Mouse (Mus musculus): ENCODE results near the gene Rgs7.

DNA sequence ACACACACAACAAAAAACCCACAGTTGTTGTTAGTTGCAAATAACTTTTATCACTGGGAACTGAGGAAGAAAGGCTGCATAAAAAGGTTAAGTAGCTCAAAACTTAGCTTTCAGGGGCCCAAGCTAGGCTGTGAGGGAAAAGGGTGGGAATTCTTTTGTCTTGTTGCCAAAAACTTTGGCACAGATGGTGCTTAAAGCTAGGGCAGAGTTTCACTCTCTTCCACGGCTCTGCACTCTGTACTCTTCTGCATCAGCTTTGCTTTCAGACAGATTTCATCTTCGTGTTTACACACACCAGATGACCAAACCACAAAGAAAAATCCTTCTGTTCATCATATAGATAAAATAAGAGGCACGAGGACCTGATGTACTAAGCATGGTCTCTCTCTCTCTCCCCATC lies 237.6 kb downstream of the Rgs7 start:
- TF ChIP-seq POLR2A (IDR thresholded peaks at IDR 0.05; ENCODE audit: control insufficient read depth, extremely low read depth, insufficient read depth, low read length, poor library complexity) (no peak), CTCF (IDR thresholded peaks at IDR 0.05; ENCODE audit: borderline replicate concordance, control insufficient read depth, extremely low read depth, insufficient read depth, low read length, poor library complexity) (no peak)
